Mouse (Mus musculus): ENCODE results near the gene Atp5s. TPM values are rescaled to one million over a fixed set of nuclear protein-coding genes. Genes with fewer than 3 reads are reported as not detected.

Gene Atp5s
- 20.7 and 23.8 TPM in 2 replicates for polyA plus RNA-seq (2016; fragmentation: Nextera tagmentation; extraction: Ambion mirVana)

DNA sequence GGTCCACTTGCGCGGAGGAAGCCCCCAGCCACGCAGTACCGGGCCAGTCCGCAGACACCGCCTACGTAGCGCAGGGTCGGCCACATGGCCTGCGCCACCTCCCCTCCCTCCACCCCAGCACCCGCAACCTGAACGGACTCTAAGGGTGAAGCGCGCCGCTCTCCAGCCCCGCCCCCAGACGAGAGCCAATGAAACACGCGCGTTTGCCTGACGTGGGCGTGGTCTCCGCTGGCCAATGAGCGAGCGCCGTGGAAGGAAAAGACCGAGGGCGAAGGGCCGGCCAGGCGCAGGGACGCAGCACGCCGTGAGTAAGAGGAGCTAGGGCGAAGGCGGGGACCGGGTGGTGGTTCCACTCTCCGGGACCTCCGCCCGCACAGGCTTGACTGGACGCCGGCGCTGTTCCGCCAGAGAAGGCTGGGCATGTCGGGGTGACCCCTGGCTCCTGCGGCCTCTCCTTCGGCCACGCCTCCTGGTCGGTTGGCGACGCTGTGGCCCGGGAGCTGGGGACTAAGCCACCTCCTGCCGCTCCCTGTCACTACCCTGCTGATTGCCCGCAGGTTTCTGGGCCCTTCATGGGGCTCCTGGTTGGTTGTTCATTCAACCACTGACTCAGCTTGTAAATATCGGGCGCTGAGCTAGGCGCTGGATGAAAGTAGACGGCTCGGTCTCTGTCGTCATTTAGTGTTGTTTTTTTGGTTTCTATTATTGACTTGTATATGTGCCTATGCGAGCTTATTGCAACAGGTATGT lies at the start of gene Atp5s, which contains the start of gene L2hgdh:
Gene Atp5s, plus strand, starts transcription at position 240 of the 750 bp plus-strand sequence.
Gene L2hgdh, minus strand, starts transcription at position 163 of the 750 bp plus-strand sequence.
- Histone ChIP-seq H3K4me3 (peak within 1 kb of the TSS; percentile 80), H3K9ac (peak within 1 kb of the TSS; percentile 83), H3K4me2 (peak within 1 kb of the TSS; percentile 97), H3K27me3 (replicated peaks) (no peaks in the 10 kb centered on the region), H3K9me3 (replicated peaks) (peaks cover 4% of the 10 kb centered on the region), H3K27ac (peak within 1 kb of the TSS; percentile 96), H3K36me3 (peaks cover 24% of the 10 kb centered on the region), H3K4me1 (peaks cover 36% of the 10 kb centered on the region)
- ATAC-seq: peak; percentile 92
- under 1% methylated on average over 60 of the region's 60 CpGs for WGBS (ENCODE audit: insufficient replicate concordance)

DNA sequence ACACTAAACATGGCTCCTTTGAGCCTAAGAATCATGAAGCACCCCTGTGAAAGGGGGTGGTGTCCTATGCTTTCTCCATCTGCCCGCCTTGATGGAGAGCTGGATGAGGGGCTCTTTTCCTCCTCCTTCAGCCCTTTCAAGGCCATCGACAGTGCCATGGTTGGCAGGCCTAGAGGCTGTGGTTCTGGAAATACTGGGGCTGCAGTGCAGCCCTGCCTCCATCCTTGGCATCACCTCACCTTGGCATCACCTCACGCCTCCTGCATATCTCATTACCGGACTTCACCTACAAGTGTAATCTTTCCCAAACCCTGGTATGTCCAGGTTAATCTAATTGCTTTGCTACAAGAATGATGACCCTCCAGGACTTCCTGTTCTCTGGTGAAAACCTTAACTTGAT lies 48.6 kb upstream of the Atp5s start:
- H3K9ac ChIP-seq: no peak overlapping the region
- H3K4me3 ChIP-seq: no peak overlapping the region
- no peaks in the 10 kb centered on the region for H3K9me3 ChIP-seq (replicated peaks)
- H3K27me3 ChIP-seq (replicated peaks): no peaks in the 10 kb centered on the region
- H3K27ac ChIP-seq: no peak overlapping the region
- peaks cover 28% of the 10 kb centered on the region for H3K4me1 ChIP-seq
- no peaks in the 10 kb centered on the region for H3K36me3 ChIP-seq
- H3K4me2 ChIP-seq: no peak overlapping the region
- 80% methylated on average over 4 of the region's 4 CpGs for WGBS (ENCODE audit: insufficient replicate concordance)
- no peak for ATAC-seq

GRCm38 (mm10) chr12:69680635-69681565 lies 43.9 kb upstream of the Atp5s start:
- peak; percentile 66 for ATAC-seq
- WGBS (ENCODE audit: insufficient replicate concordance): under 1% methylated on average over 55 of the region's 56 CpGs
- Histone ChIP-seq H3K27ac (peak overlapping the region; percentile 94), H3K27me3 (replicated peaks) (no peaks in the 10 kb centered on the region), H3K4me1 (peaks cover 30% of the 10 kb centered on the region), H3K9ac (peak overlapping the region; percentile 98), H3K4me2 (peak overlapping the region; percentile 76), H3K36me3 (no peaks in the 10 kb centered on the region), H3K4me3 (peak overlapping the region; percentile 91), H3K9me3 (replicated peaks) (no peaks in the 10 kb centered on the region)

- Histone ChIP-seq H3K4me1 (peaks cover 25% of the 10 kb centered on the region), H3K4me3 (peak within 1 kb of the TSS; percentile 91), H3K9me3 (replicated peaks) (no peaks in the 10 kb centered on the region), H3K4me2 (peak within 1 kb of the TSS; percentile 76), H3K36me3 (no peaks in the 10 kb centered on the region), H3K27me3 (replicated peaks) (no peaks in the 10 kb centered on the region), H3K9ac (peak within 1 kb of the TSS; percentile 98), H3K27ac (peak within 1 kb of the TSS; percentile 94)
- peak; percentile 77 for ATAC-seq
- 0% methylated on average over 24 of the region's 85 CpGs for WGBS (ENCODE audit: insufficient replicate concordance)
Observed at GRCm38 (mm10) chr12:69681566-69682061, 43.1 kb upstream of the Atp5s start, which contains the start of gene Sos2. TSS of gene Sos2 (minus strand) at chr12:69681852.

DNA sequence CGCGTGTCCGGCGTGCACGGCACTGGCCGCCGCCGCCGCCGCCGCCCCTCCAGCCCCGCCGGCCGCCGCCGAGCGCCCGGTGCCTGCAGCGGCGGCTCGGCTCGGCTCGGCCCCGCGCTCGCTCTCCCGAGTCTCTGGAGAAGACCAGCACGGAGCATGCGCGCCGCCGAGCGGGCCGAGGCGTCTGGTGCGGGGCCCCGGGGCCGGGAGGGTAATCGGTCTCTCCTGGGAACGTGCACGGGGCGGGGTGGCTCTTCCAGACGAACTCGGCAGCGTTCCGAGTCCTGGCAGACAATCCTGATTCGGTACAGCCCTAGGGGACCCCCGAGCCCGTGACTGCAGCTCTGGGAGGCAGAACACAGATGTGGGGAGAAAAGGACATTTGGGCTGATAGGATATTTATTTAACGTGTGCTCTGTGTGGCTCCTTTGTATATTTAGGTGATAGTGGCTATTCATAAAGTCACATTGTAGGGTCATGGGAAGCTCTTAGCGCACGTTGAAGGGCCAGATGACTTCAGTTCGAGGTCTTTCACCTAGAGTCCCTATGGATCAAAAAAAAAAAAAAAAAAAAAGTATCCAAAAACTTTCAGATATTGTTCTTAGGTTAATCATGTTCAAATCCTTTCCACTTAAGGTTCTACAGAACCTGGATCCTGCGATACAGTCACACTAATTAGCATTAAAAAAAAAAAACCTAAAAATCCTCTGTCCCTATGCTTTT lies 42.5 kb upstream of the Atp5s start:
- Histone ChIP-seq H3K4me1 (peaks cover 25% of the 10 kb centered on the region), H3K4me2 (peak overlapping the region; percentile 76), H3K27me3 (replicated peaks) (no peaks in the 10 kb centered on the region), H3K27ac (peak overlapping the region; percentile 94), H3K36me3 (no peaks in the 10 kb centered on the region), H3K9me3 (replicated peaks) (no peaks in the 10 kb centered on the region), H3K9ac (peak overlapping the region; percentile 98), H3K4me3 (peak overlapping the region; percentile 91)
- peak; percentile 91 for ATAC-seq
- 1% methylated on average over 36 of the region's 54 CpGs for WGBS (ENCODE audit: insufficient replicate concordance)

DNA sequence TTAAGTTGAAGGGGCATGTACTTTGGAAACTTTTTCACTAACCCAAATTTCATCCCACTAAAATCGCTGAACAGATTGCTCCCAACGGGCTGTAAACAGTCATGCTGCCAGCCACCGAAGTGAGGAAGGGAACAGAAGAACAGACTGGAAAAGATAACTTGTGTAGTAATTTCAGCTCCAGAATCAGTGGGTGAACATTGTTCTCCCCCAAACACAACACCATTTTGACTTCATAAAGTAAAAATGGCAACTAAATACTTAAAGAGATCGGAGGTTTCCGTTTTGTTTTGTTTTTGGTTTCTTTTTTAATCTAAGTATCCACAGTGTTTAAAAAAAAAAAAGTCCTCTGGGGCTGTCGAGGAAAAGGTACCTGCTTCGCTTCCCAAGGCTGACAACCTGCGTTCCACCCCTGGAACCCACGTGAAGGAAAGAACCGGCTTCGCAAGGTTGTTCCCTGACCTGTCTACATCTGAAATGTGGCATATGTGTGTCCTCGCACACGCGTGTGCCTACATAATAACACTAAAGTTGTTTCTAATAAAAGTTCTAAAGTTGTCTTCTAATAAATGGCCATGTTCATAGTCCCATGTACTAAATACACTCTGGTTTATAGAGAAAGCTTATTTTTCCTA lies 41.8 kb upstream of the Atp5s start:
- Histone ChIP-seq H3K27me3 (replicated peaks) (no peaks in the 10 kb centered on the region), H3K36me3 (no peaks in the 10 kb centered on the region), H3K4me2 (peak overlapping the region; percentile 76), H3K4me1 (peaks cover 25% of the 10 kb centered on the region), H3K9ac (peak overlapping the region; percentile 56; the same call in 1 of the 2 replicates), H3K4me3 (peak overlapping the region; percentile 91), H3K9me3 (replicated peaks) (no peaks in the 10 kb centered on the region), H3K27ac (0 out of 2 replicates have a peak overlapping the region, but pooled peaks have one; percentile 40)
- WGBS (ENCODE audit: insufficient replicate concordance): 50% methylated on average over 14 of the region's 14 CpGs
- ATAC-seq: no peak

GRCm38 (mm10) chr12:69683537-69683936 lies 41.2 kb upstream of the Atp5s start:
- peak overlapping the region; percentile 76 for H3K4me2 ChIP-seq
- peaks cover 25% of the 10 kb centered on the region for H3K4me1 ChIP-seq
- no peaks in the 10 kb centered on the region for H3K27me3 ChIP-seq (replicated peaks)
- H3K27ac ChIP-seq: peak overlapping the region; percentile 48; the same call in 1 of the 2 replicates
- 39% methylated on average over 10 of the region's 10 CpGs for WGBS (ENCODE audit: insufficient replicate concordance)
- H3K36me3 ChIP-seq: no peaks in the 10 kb centered on the region
- no peak for ATAC-seq
- no peaks in the 10 kb centered on the region for H3K9me3 ChIP-seq (replicated peaks)
- peak overlapping the region; percentile 3; the same call in 1 of the 2 replicates for H3K4me3 ChIP-seq
- peak overlapping the region; percentile 56 for H3K9ac ChIP-seq

- Histone ChIP-seq H3K27me3 (replicated peaks) (no peaks in the 10 kb centered on the region), H3K27ac (no peak overlapping the region), H3K9me3 (replicated peaks) (no peaks in the 10 kb centered on the region), H3K36me3 (peaks cover 20% of the 10 kb centered on the region), H3K4me3 (no peak overlapping the region), H3K4me1 (peaks cover 7% of the 10 kb centered on the region), H3K9ac (no peak overlapping the region), H3K4me2 (no peak overlapping the region)
- ATAC-seq: no peak
- WGBS (ENCODE audit: insufficient replicate concordance): 76% methylated on average over 2 of the region's 2 CpGs
Observed at GRCm38 (mm10) chr12:69688368-69688767, 36.4 kb upstream of the Atp5s start.

- no peak for ATAC-seq
- Histone ChIP-seq H3K4me3 (no peak overlapping the region), H3K4me2 (no peak overlapping the region), H3K27ac (no peak overlapping the region), H3K9ac (no peak overlapping the region), H3K4me1 (no peaks in the 10 kb centered on the region), H3K9me3 (replicated peaks) (no peaks in the 10 kb centered on the region), H3K36me3 (peaks cover 25% of the 10 kb centered on the region), H3K27me3 (replicated peaks) (no peaks in the 10 kb centered on the region)
Observed at GRCm38 (mm10) chr12:69689094-69689493, 35.7 kb upstream of the Atp5s start.

DNA sequence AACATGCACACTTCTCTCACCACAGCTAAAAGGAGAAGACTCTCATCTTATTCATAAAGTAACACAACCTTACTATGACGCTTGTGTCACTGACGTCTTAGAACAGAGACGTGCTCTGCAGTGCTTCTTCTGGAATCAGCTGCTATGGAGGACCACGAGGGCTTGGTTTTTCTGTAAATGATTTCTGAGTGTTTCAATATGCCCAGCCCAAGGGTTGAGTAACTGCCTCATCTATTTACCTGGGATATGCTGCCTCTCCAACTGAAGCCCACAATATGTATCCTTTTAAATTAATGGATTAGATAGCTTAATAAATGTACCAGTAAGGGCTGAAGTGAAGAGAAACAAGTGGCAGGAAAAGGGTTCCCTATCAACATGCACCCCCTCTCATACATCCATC lies 34.0 kb upstream of the Atp5s start:
- H3K27me3 ChIP-seq (replicated peaks): no peaks in the 10 kb centered on the region
- H3K36me3 ChIP-seq: peaks cover 31% of the 10 kb centered on the region
- H3K9me3 ChIP-seq (replicated peaks): no peaks in the 10 kb centered on the region
- no peak overlapping the region for H3K4me3 ChIP-seq
- H3K4me1 ChIP-seq: no peaks in the 10 kb centered on the region
- H3K27ac ChIP-seq: no peak overlapping the region
- no peak overlapping the region for H3K4me2 ChIP-seq
- no peak for ATAC-seq
- 82% methylated on average over 4 of the region's 4 CpGs for WGBS (ENCODE audit: insufficient replicate concordance)
- no peak overlapping the region for H3K9ac ChIP-seq

DNA sequence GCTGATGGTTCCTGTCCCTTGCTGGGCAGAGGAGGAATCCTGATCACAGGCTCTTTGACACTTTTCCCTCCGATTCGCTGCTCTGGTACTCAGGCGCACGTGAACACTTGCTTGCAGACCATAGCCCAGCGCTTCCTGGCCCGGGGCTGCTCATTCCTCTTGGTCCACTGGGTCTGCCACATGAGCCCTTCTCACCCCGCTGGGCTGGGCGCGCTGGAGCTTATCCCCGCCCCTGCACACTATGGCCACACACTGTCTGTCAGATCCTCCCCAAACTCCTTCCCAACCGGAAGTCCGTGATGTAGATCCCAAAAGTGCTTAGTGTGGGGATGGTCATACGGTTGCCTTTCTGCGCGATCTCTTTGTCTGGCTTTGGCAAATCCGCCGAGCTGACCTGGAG lies 31.3 kb upstream of the Atp5s start:
- H3K27me3 ChIP-seq (replicated peaks): no peaks in the 10 kb centered on the region
- H3K4me1 ChIP-seq: no peaks in the 10 kb centered on the region
- H3K9ac ChIP-seq: no peak overlapping the region
- 88% methylated on average over 17 of the region's 17 CpGs for WGBS (ENCODE audit: insufficient replicate concordance)
- no peak overlapping the region for H3K4me3 ChIP-seq
- H3K27ac ChIP-seq: no peak overlapping the region
- peaks cover 39% of the 10 kb centered on the region for H3K36me3 ChIP-seq
- ATAC-seq: no peak
- no peak overlapping the region for H3K4me2 ChIP-seq
- no peaks in the 10 kb centered on the region for H3K9me3 ChIP-seq (replicated peaks)
